Mouse (Mus musculus) ovary, postnatal 14 days (tissue): Measurements from ENCODE around the gene Rsbn1.

ENCODE experiments used
- DNase-seq: peaks from one replicate; pipeline ENCODE4 v3.0.0; 2022; ENCODE audit warnings: low spot score

Rsbn1 gene

GRCm38 (mm10) chr3:103948666-103949065, 34.7 kb downstream of the Rsbn1 start:
- DNase-seq = no peak

- no peak for DNase-seq
Observed at GRCm38 (mm10) chr3:103960622-103961021, 46.7 kb downstream of the Rsbn1 start.

- DNase-seq = no peak
Observed at GRCm38 (mm10) chr3:103967231-103967630, 53.3 kb downstream of the Rsbn1 start.

- DNase-seq = peak; percentile 74
Observed at GRCm38 (mm10) chr3:103967861-103968691, 54.2 kb downstream of the Rsbn1 start, which contains the start of gene Phtf1. Gene Phtf1 (plus strand): TSS chr3:103968110.

- DNase-seq = no peak
Observed at GRCm38 (mm10) chr3:103968701-103969100, 54.8 kb downstream of the Rsbn1 start.

GRCm38 (mm10) chr3:103971157-103971556, 57.2 kb downstream of the Rsbn1 start:
- no peak for DNase-seq

- DNase-seq = no peak
Observed at GRCm38 (mm10) chr3:103984556-103984955, 70.6 kb downstream of the Rsbn1 start.

GRCm38 (mm10) chr3:103985194-103985593, 71.3 kb downstream of the Rsbn1 start:
- no peak for DNase-seq

- no peak for DNase-seq
Observed at GRCm38 (mm10) chr3:103987831-103988432, 74.0 kb downstream of the Rsbn1 start.

GRCm38 (mm10) chr3:103989352-103989751, 75.4 kb downstream of the Rsbn1 start:
- DNase-seq = no peak

- DNase-seq = no peak
Observed at GRCm38 (mm10) chr3:103991271-103991670, 77.4 kb downstream of the Rsbn1 start.

GRCm38 (mm10) chr3:103998724-103999123, 84.8 kb downstream of the Rsbn1 start:
- no peak for DNase-seq

- DNase-seq = no peak
Observed at GRCm38 (mm10) chr3:104006896-104007466, 93.1 kb downstream of the Rsbn1 start.

GRCm38 (mm10) chr3:104007479-104007878, 93.6 kb downstream of the Rsbn1 start:
- DNase-seq = peak; percentile 12

GRCm38 (mm10) chr3:104009924-104010662, 96.2 kb downstream of the Rsbn1 start:
- no peak for DNase-seq

- DNase-seq = no peak
Observed at GRCm38 (mm10) chr3:104011972-104012371, 98.1 kb downstream of the Rsbn1 start.
